Mouse (Mus musculus) stomach, embryonic 14.5 days (tissue): ENCODE measurements around the gene Nupr1. TPM values are rescaled to one million over a fixed set of nuclear protein-coding genes. Genes with fewer than 3 reads are reported as not detected.

Source experiments
- ATAC-seq: fragments of 200-750 bp; cut with Nextera tagmentation; 2 replicates; pipeline ENCODE4 v1.8.0; 2017; ENCODE audit warnings: low read depth, moderate TSS enrichment; ENCODE audit not compliant: insufficient number of reproducible peaks, insufficient read depth, low FRiP score
- H3K27ac ChIP-seq: fragments of 300-500 bp; sonication (generic); 2 replicates; pipeline ENCODE4 v1.5.1; 2014; ENCODE audit warnings: mild to moderate bottlenecking, low read length, moderate library complexity, mixed read lengths
- H3K27me3 ChIP-seq: fragments of 300-500 bp; sonication (generic); 2 replicates; pipeline ENCODE4 v1.6.1; 2014; ENCODE audit warnings: low read length, control low read depth, mixed read lengths; ENCODE audit not compliant: control insufficient read depth, insufficient read depth
- H3K36me3 ChIP-seq: fragments of 300-500 bp; sonication (generic); 2 replicates; pipeline ENCODE4 v1.6.1; 2014; ENCODE audit warnings: mild to moderate bottlenecking, control low read depth, low read length, moderate library complexity, mixed read lengths; ENCODE audit not compliant: control insufficient read depth, insufficient read depth
- H3K4me1 ChIP-seq: fragments of 300-500 bp; sonication (generic); 2 replicates; pipeline ENCODE4 v1.6.1; 2014; ENCODE audit warnings: low read length, control low read depth, mixed read lengths; ENCODE audit not compliant: control insufficient read depth, insufficient read depth
- H3K4me2 ChIP-seq: fragments of 300-500 bp; sonication (generic); replicated peaks from 2 replicates; pipeline ENCODE4 v1.6.1; 2014; ENCODE audit warnings: low read depth, low read length, control low read depth
- H3K4me3 ChIP-seq: fragments of 300-500 bp; sonication (generic); 2 replicates; pipeline ENCODE4 v1.5.1; 2014; ENCODE audit warnings: low read depth, low read length, control low read depth
- H3K9ac ChIP-seq: fragments of 300-500 bp; sonication (generic); replicated peaks from 2 replicates; pipeline ENCODE4 v1.6.1; 2014; ENCODE audit warnings: low read depth, mild to moderate bottlenecking, control low read depth, low read length, moderate library complexity, mixed read lengths
- H3K9me3 ChIP-seq: fragments of 300-500 bp; sonication (generic); 2 replicates; pipeline ENCODE4 v1.6.1; 2016; ENCODE audit warnings: low read depth, low read length, control low read depth; ENCODE audit not compliant: control insufficient read depth
- WGBS: fragments of 180-500 bp; shearing (Covaris S2); extraction: QIAGEN DNeasy Blood & Tissue Kit; methylation state at CpG from one replicate; pipeline ENCODE4 v1.1.7; 2014; 5-methylcytosine and 5-hydroxymethylcytosine counted together
- polyA plus RNA-seq: library from polyadenylated mRNA; unstranded; fragments of >200 nt; fragmentation: Nextera tagmentation; extraction: Ambion mirVana; gene quantifications from 2 replicates; pipeline ENCODE4 v1.2.1, GENCODE M21; 2014

The Nupr1 gene
- polyA plus RNA-seq, 1 experiment from 2014 or later: 7.0 TPM

- Histone ChIP-seq H3K9me3 (no peaks in the 10 kb centered on the region), H3K4me2 (no peak overlapping the region), H3K27me3 (no peaks in the 10 kb centered on the region), H3K36me3 (peaks cover 40% of the 10 kb centered on the region), H3K27ac (no peak overlapping the region), H3K4me3 (no peak overlapping the region), H3K4me1 (no peaks in the 10 kb centered on the region), H3K9ac (no peak overlapping the region)
- 71% methylated on average over 5 of the region's 5 CpGs for WGBS
- no peak for ATAC-seq
Observed at GRCm38 (mm10) chr7:126668452-126668851, 37.8 kb upstream of the Nupr1 start.

- no peak overlapping the region for H3K4me2 ChIP-seq
- 87% methylated on average over 9 of the region's 9 CpGs for WGBS
- H3K36me3 ChIP-seq: peaks cover 37% of the 10 kb centered on the region
- H3K27me3 ChIP-seq: no peaks in the 10 kb centered on the region
- no peak overlapping the region for H3K27ac ChIP-seq
- no peak overlapping the region for H3K9ac ChIP-seq
- ATAC-seq: no peak
- no peaks in the 10 kb centered on the region for H3K4me1 ChIP-seq
- no peak overlapping the region for H3K4me3 ChIP-seq
- H3K9me3 ChIP-seq: no peaks in the 10 kb centered on the region
Observed at GRCm38 (mm10) chr7:126667495-126668090, 36.9 kb upstream of the Nupr1 start.

- Histone ChIP-seq H3K36me3 (peaks cover 23% of the 10 kb centered on the region), H3K4me2 (no peak overlapping the region), H3K27ac (no peak overlapping the region), H3K27me3 (no peaks in the 10 kb centered on the region), H3K9ac (no peak overlapping the region), H3K4me3 (no peak overlapping the region), H3K9me3 (no peaks in the 10 kb centered on the region), H3K4me1 (no peaks in the 10 kb centered on the region)
- 87% methylated on average over 3 of the region's 3 CpGs for WGBS
- ATAC-seq: no peak
Observed at GRCm38 (mm10) chr7:126665269-126665668, 34.6 kb upstream of the Nupr1 start.

- Histone ChIP-seq H3K36me3 (peaks cover 16% of the 10 kb centered on the region; the same call in 1 of the 2 replicates), H3K27ac (no peak overlapping the region), H3K4me2 (no peak overlapping the region), H3K27me3 (no peaks in the 10 kb centered on the region), H3K4me3 (no peak overlapping the region), H3K4me1 (no peaks in the 10 kb centered on the region), H3K9ac (no peak overlapping the region), H3K9me3 (no peaks in the 10 kb centered on the region)
- ATAC-seq: no peak
- 52% methylated on average over 8 of the region's 8 CpGs for WGBS
Observed at GRCm38 (mm10) chr7:126663646-126664045, 33.0 kb upstream of the Nupr1 start.

GRCm38 (mm10) chr7:126659771-126660170 is 29.1 kb upstream of the Nupr1 start:
- Histone ChIP-seq H3K9ac (no peak overlapping the region), H3K4me1 (no peaks in the 10 kb centered on the region), H3K27ac (no peak overlapping the region), H3K9me3 (no peaks in the 10 kb centered on the region), H3K4me3 (no peak overlapping the region), H3K27me3 (no peaks in the 10 kb centered on the region), H3K4me2 (no peak overlapping the region), H3K36me3 (peaks cover 8% of the 10 kb centered on the region; the same call in 1 of the 2 replicates)
- 86% methylated on average over 3 of the region's 3 CpGs for WGBS
- no peak for ATAC-seq

- peaks cover 2% of the 10 kb centered on the region; the same call in 1 of the 2 replicates for H3K36me3 ChIP-seq
- no peak overlapping the region for H3K9ac ChIP-seq
- ATAC-seq: no peak
- H3K4me3 ChIP-seq: no peak overlapping the region
- H3K27me3 ChIP-seq: no peaks in the 10 kb centered on the region
- H3K9me3 ChIP-seq: no peaks in the 10 kb centered on the region
- no peak overlapping the region for H3K4me2 ChIP-seq
- no peaks in the 10 kb centered on the region for H3K4me1 ChIP-seq
- WGBS: 97% methylated on average over 1 of the region's 1 CpGs
- no peak overlapping the region for H3K27ac ChIP-seq
Observed at GRCm38 (mm10) chr7:126657522-126657921, 26.9 kb upstream of the Nupr1 start.

GRCm38 (mm10) chr7:126655695-126656094 is 25.0 kb upstream of the Nupr1 start:
- Histone ChIP-seq H3K9ac (no peak overlapping the region), H3K36me3 (no peaks in the 10 kb centered on the region), H3K27ac (no peak overlapping the region), H3K4me1 (no peaks in the 10 kb centered on the region), H3K27me3 (no peaks in the 10 kb centered on the region), H3K4me2 (no peak overlapping the region), H3K4me3 (no peak overlapping the region), H3K9me3 (no peaks in the 10 kb centered on the region)
- no peak for ATAC-seq
- 94% methylated on average over 3 of the region's 3 CpGs for WGBS

GRCm38 (mm10) chr7:126653991-126654390 is 23.3 kb upstream of the Nupr1 start:
- no peak overlapping the region for H3K4me3 ChIP-seq
- peaks cover 5% of the 10 kb centered on the region; the same call in 1 of the 2 replicates for H3K4me1 ChIP-seq
- WGBS: 79% methylated on average over 2 of the region's 2 CpGs
- H3K9me3 ChIP-seq: no peaks in the 10 kb centered on the region
- no peak overlapping the region for H3K27ac ChIP-seq
- no peak for ATAC-seq
- H3K27me3 ChIP-seq: no peaks in the 10 kb centered on the region
- H3K4me2 ChIP-seq: no peak overlapping the region
- no peak overlapping the region for H3K9ac ChIP-seq
- no peaks in the 10 kb centered on the region for H3K36me3 ChIP-seq

- Histone ChIP-seq H3K27ac (no peak overlapping the region), H3K4me2 (no peak overlapping the region), H3K27me3 (no peaks in the 10 kb centered on the region), H3K4me1 (peaks cover 5% of the 10 kb centered on the region; the same call in 1 of the 2 replicates), H3K9me3 (no peaks in the 10 kb centered on the region), H3K9ac (no peak overlapping the region), H3K4me3 (no peak overlapping the region), H3K36me3 (no peaks in the 10 kb centered on the region)
- WGBS: 24% methylated on average over 2 of the region's 2 CpGs
- ATAC-seq: no peak
Observed at GRCm38 (mm10) chr7:126650852-126651251, 20.2 kb upstream of the Nupr1 start.
